Mouse (Mus musculus): ENCODE data around the gene Dhrs2.

DNA sequence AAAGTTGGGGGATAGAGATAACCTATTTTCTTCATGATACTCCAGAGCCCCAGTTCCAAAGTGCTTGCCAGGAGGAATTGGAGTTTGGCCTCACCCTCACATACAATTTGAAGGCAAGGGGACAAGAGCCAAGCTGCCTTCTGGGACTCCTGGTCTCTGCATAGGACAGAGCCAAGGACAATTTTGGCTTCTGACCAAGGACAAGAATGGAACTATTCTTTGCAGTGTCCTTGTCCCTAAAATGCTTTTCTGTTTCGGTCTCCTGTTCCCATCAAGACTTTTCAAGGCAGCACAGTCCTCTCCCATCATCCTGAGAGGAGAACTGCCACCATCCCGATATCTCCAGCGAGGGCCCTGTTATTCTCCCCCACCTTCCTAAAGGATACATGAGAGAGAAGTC lies 8.2 kb upstream of the Dhrs2 start:
- TF ChIP-seq POLR2A (IDR thresholded peaks at IDR 0.05; ENCODE audit: extremely low read depth, insufficient read depth, low read length), result no peak
- TF ChIP-seq CTCF (IDR thresholded peaks at IDR 0.05; ENCODE audit: low read depth, low read length), result no peak
